Mouse (Mus musculus): Measurements from ENCODE around the gene Plcb4.

DNA sequence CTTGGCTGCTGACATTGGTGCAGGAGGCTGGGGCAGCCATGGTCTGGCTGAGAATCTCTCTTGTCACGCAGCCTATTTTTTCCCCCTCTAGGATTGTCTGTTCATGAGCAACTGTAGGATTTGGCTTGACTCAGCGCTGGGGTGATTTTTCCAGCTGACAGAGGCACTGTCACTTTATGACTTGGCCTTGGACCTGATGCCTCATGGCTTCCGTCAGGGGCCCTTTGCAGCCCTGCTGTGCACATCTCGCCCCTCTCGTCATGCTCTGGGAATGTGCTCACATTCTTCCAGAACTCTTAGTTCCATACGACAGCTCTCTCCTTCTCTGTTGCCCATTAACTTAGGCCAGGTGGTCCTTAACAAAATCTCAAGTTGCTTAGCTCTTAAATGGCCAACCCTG, 152.0 kb downstream of the Plcb4 start:
- TF ChIP-seq CTCF (IDR thresholded peaks at IDR 0.05; ENCODE audit: low read depth) (no peak), EP300 (optimal IDR thresholded peaks at IDR 0.05) (no peak)
